Mouse (Mus musculus): Measurements from ENCODE around the gene Gm6482.
"Not testable (repeated sequence)": the region's sequence is repeated elsewhere in the genome, so short reads cannot be mapped to it uniquely, and the experiment has no call there.

Gene Gm6482

DNA sequence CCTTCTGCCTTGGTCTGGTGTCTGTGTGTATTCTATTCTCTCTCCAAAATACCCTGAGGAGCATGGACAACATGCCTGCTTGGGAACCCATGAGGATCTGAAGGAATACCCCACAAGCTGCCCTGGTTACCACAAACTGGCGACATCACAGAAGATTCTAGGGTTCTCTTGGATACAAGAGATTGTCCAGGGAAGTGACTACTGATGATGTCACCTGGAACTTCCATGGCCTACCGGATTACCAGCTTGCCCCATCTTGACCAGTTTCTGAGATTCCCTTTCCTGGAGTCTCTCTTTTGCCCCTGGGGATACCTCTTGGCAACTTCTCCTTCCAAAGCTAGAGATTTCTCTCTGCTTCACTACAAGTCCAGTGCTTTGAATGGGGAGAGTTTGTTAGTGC is at the start of gene Gm6482:
Gene Gm6482, minus strand, starts transcription at position 101 of the 400 bp plus-strand sequence.
- in situ Hi-C loops (cut with MboI; ENCODE audit: unreplicated experiment in 2 of 2), result not testable (repeated sequence)

DNA sequence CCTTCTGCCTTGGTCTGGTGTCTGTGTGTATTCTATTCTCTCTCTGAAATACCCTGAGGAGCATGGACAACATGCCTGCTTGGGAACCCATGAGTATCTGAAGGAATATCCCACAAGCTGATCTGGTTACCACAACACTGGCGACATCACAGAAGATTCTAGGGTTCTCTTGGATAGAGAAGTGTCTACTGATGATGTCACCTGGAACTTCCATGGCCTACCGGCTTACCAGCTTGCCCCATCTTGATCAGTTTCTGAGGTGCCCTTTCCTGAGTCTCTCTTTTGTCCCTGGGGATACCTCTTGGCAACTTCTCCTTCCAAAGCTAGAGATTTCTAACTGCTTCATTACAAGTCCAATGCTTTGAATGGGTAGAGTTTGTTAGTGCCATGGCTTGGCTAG is 45.3 kb upstream of the Gm6482 start, which contains the start of gene Gm7954:
Gene Gm7954, minus strand, starts transcription at position 101 of the 400 bp plus-strand sequence.
- in situ Hi-C loops (cut with MboI; ENCODE audit: unreplicated experiment in 2 of 2), result not testable (repeated sequence)

DNA sequence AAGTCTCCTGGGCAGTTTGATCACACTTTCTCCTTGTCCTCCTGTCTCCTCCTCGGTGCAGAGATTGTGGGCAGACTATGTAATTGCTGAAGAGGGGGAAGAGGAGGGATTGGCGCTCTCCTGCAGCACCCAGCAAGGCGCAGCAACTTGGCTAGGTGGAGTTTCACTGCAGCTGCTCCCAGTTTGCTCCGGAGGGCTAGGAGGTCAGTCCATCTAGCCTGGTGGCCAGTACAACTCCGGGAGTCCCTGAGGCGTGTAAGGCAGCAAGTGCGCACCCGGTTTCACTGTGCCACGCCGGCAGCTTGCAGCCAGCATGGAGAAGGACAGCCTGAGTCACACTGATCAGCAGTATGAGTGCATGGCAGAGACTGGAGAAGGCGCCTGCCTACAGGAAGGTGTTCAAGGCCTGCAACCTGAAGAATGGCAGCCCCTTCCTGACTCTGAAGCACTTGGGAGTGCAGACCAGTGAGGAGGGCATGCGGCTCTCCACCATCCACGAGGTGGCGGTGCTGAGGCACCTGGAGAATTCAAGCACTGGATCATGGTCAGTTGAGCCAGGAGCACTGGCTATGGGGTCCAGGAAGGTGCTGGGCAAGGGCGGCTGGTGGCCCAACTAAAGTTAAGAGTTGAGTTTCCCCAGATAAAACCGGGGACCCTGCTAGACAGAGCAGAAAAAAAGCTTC is 17.5 kb upstream of the Gm6482 start:
- in situ Hi-C loops (cut with MboI; ENCODE audit: unreplicated experiment in 2 of 2), result not testable (repeated sequence)

DNA sequence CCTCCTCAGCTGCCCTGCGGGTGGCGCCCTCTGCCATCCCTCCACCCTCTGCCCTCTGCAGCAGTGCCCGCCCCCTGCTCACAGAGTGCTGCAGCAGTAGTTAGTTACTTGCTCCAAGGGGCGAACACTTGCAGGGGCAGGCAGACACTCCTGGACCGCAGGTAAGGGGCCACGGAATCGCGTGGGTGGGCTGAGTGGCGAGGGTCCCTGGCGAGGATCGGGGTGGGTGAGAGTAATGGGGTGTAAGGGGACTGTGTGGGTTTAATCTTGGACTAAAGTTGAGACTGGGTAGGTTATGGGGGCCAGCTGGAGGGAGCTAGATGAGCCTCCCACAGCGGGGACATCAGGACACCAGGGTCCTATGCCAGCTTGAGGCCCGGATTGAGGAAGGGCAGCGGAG is 16.6 kb upstream of the Gm6482 start:
- in situ Hi-C loops (cut with MboI; ENCODE audit: unreplicated experiment in 2 of 2), result not testable (repeated sequence)

DNA sequence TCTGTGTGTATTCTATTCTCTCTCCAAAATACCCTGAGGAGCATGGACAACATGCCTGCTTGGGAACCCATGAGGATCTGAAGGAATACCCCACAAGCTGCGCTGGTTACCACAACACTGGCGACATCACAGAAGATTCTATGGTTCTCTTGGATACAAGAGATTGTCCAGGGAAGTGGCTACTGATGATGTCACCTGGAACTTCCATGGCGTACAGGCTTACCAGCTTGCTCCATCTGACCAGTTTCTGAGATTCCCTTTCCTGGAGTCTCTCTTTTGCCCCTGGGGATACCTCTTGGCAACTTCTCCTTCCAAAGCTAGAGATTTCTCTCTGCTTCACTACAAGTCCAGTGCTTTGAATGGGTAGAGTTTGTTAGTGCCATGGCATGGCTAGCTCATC is 21.8 kb downstream of the Gm6482 start, which contains the start of gene Gm7945:
Gene Gm7945, minus strand, starts transcription at position 101 of the 400 bp plus-strand sequence.
- in situ Hi-C loops (cut with MboI; ENCODE audit: unreplicated experiment in 2 of 2), result not testable (repeated sequence)
